Mouse (Mus musculus) midbrain, embryonic 12.5 days (tissue): ENCODE results near the gene Evpl. TPM values are rescaled to one million over a fixed set of nuclear protein-coding genes. Genes with fewer than 3 reads are reported as not detected.
"Not testable (repeated sequence)": the region's sequence is repeated elsewhere in the genome, so short reads cannot be mapped to it uniquely, and the experiment has no call there.

ENCODE experiments used
- ATAC-seq: fragments of 200-750 bp; cut with Nextera tagmentation; 2 replicates; pipeline ENCODE4 v1.8.0; 2017; ENCODE audit warnings: low read depth, moderate TSS enrichment, moderate library complexity; ENCODE audit not compliant: low FRiP score
- H3K27ac ChIP-seq: fragments of 300-500 bp; sonication (generic); replicated peaks from 2 replicates; pipeline ENCODE4 v1.5.1; 2016; ENCODE audit warnings: mild to moderate bottlenecking
- H3K27me3 ChIP-seq: fragments of 300-500 bp; sonication (generic); 2 replicates; pipeline ENCODE4 v1.6.1; 2016; ENCODE audit warnings: mild to moderate bottlenecking
- H3K36me3 ChIP-seq: fragments of 300-500 bp; sonication (generic); 2 replicates; pipeline ENCODE4 v1.6.1; 2016
- H3K4me1 ChIP-seq: fragments of 300-500 bp; sonication (generic); 2 replicates; pipeline ENCODE4 v1.6.1; 2016
- H3K4me2 ChIP-seq: fragments of 300-500 bp; sonication (generic); replicated peaks from 2 replicates; pipeline ENCODE4 v1.6.1; 2016; ENCODE audit warnings: mild to moderate bottlenecking, moderate library complexity
- H3K4me3 ChIP-seq: fragments of 300-500 bp; sonication (generic); 2 replicates; pipeline ENCODE4 v1.5.1; 2016; ENCODE audit warnings: mild to moderate bottlenecking
- H3K9ac ChIP-seq: fragments of 300-500 bp; sonication (generic); replicated peaks from 2 replicates; pipeline ENCODE4 v1.6.1; 2016; ENCODE audit warnings: mild to moderate bottlenecking, moderate library complexity
- H3K9me3 ChIP-seq: fragments of 300-500 bp; sonication (generic); 2 replicates; pipeline ENCODE4 v1.6.1; 2016; ENCODE audit warnings: mild to moderate bottlenecking
- WGBS: fragments of 180-500 bp; shearing (Covaris S2); methylation state at CpG from one replicate; pipeline ENCODE4 v1.1.7; 2016; 5-methylcytosine and 5-hydroxymethylcytosine counted together
- polyA plus RNA-seq: library from polyadenylated mRNA; unstranded; fragments of >200 nt; fragmentation: Nextera tagmentation; extraction: Ambion mirVana; gene quantifications from 2 replicates; pipeline ENCODE4 v1.2.1, GENCODE M21; 2016

Evpl gene
- polyA plus RNA-seq = 0.75 and 1.1 TPM in 2 replicates

DNA sequence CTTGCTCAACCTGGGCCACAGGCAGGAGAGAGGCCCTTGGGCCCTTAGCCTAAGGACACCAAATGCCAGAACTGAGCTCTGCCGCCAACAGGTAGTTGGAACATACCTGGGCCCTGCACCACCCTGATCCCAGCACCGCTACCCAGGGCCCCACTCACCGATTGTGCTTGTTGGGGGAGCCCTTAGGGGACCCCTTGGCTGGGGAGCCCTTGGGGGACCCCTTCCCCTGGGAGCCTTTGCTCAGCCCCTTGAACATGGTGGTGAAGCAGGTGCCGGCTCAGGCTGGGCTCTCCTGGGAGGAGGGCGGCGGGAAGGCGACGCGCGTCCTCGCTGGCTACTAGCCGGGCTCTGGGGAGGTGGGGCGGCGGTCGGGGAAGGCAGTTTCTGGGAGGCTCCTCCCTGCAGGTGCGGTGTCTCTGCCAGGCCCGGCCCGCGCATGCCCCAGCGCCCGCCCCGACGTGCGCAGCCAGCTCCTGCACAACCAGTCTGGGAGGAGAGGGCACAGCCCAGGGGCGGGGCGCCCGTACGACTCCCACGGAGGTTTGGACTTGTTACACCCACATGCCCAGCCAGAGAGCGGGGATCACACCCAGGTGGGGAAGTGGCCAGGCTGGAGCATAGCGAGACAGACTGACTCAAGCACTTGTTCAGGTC lies at the start of gene Evpl:
Gene Evpl (minus strand): TSS at position 336 of the 654 bp plus-strand sequence.
- H3K4me2 ChIP-seq = peak within 1 kb of the TSS; percentile 13; the same call in 1 of the 2 replicates

DNA sequence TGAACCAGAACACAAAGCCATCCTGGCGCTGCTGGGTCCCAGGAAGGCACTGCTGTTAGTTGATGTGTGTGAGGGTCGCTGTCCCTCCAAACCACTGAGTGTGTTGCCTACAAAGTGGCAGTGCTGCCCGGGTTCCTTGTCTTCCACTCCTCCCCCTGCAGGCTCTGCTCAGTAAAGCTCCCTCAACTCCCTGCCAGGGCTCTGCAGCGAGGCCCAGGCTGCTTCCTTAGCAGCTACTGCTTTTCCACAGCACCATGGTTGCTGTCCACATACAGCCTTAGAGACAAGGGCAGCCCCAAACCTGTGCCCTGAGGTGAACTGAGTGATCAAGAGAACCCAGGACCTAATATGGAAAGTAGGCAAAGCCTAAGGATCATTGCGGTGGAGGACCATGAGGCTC lies 49.5 kb upstream of the Evpl start:
- Histone ChIP-seq H3K36me3 (peaks cover 47% of the 10 kb centered on the region), H3K9me3 (no peaks in the 10 kb centered on the region), H3K27ac (no peak overlapping the region), H3K4me2 (no peak overlapping the region), H3K27me3 (peaks cover 38% of the 10 kb centered on the region), H3K4me1 (no peaks in the 10 kb centered on the region), H3K9ac (no peak overlapping the region), H3K4me3 (no peak overlapping the region)
- no peak for ATAC-seq
- WGBS = 75% methylated on average over 5 of the region's 5 CpGs

More for the DNA sequence above, at the start of gene Evpl:
- 12% methylated on average over 31 of the region's 31 CpGs for WGBS
- peaks cover 47% of the 10 kb centered on the region for H3K27me3 ChIP-seq
- no peaks in the 10 kb centered on the region for H3K9me3 ChIP-seq
- H3K9ac ChIP-seq = no peak within 1 kb of the TSS
- no peaks in the 10 kb centered on the region for H3K36me3 ChIP-seq
- H3K27ac ChIP-seq = no peak within 1 kb of the TSS
- 0 out of 2 replicates have a peak within 1 kb of the TSS, but pooled peaks have one; percentile 5 for H3K4me3 ChIP-seq
- no peak for ATAC-seq
- peaks cover 18% of the 10 kb centered on the region; the same call in 1 of the 2 replicates for H3K4me1 ChIP-seq

DNA sequence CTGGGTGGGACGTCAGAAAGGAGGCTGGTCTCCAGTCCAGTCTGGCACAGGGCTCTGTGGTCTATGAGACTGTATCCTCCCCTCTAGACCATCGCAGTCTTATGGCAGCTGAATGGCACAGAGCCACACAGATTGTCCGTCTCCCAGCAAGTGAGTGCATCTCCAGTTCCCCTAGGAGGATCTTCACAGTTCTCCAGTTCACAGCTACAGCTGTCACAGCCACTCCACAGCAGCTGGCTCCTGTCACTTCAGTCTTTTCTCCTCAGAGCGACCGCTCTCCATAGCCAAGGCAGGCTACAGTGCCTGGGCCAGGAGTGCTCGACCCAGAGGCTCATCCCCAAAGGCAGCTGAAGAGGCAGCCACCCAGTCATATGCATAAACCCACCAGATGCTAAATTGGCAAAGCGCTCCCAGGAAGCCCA lies 47.9 kb upstream of the Evpl start:
- Histone ChIP-seq H3K4me2 (no peak overlapping the region), H3K27me3 (peaks cover 54% of the 10 kb centered on the region), H3K4me1 (peaks cover 12% of the 10 kb centered on the region; the same call in 1 of the 2 replicates), H3K9me3 (no peaks in the 10 kb centered on the region), H3K27ac (no peak overlapping the region), H3K4me3 (no peak overlapping the region), H3K36me3 (peaks cover 35% of the 10 kb centered on the region), H3K9ac (no peak overlapping the region)
- WGBS = 73% methylated on average over 7 of the region's 7 CpGs
- no peak for ATAC-seq

DNA sequence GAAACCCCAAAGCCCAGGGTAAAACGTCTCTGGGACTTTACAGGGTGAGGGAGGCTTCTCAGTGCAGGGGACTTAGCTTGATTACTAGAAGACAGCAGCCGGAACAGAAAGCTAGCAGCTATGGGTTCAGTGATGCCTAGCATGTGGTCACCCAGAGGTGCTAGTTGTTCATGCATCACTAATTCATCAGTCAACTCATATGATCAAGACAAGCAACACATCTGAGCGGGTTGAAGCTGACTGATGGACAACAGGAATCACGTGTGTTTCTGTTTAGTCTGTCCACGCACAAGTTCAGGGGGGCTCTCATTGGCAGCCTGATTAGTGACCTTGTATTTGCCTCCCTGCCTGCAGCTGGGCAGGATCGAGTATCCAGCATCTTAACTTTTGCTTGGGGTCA lies 46.1 kb upstream of the Evpl start:
- H3K36me3 ChIP-seq = peaks cover 17% of the 10 kb centered on the region
- H3K4me3 ChIP-seq = no peak overlapping the region
- no peaks in the 10 kb centered on the region for H3K9me3 ChIP-seq
- WGBS = 66% methylated on average over 6 of the region's 6 CpGs
- no peak overlapping the region for H3K27ac ChIP-seq
- H3K27me3 ChIP-seq = peaks cover 66% of the 10 kb centered on the region
- ATAC-seq = no peak
- H3K4me1 ChIP-seq = peaks cover 12% of the 10 kb centered on the region; the same call in 1 of the 2 replicates
- no peak overlapping the region for H3K9ac ChIP-seq
- no peak overlapping the region for H3K4me2 ChIP-seq

DNA sequence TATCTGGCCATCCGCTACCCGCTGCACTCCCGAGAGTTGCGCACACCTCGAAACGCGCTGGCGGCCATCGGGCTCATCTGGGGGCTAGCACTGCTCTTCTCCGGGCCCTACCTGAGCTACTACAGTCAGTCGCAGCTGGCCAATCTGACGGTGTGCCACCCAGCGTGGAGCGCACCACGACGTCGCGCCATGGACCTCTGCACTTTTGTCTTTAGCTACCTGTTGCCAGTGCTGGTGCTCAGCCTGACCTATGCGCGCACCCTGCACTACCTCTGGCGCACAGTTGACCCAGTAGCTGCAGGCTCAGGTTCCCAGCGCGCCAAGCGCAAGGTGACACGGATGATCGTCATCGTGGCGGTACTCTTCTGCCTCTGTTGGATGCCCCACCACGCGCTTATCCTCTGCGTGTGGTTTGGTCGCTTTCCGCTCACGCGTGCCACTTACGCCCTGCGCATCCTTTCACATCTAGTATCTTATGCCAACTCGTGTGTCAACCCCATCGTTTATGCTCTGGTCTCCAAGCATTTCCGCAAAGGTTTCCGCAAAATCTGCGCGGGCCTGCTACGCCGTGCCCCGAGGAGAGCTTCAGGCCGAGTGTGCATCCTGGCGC lies 45.1 kb upstream of the Evpl start:
- Histone ChIP-seq H3K9me3 (no peaks in the 10 kb centered on the region), H3K9ac (no peak overlapping the region), H3K36me3 (peaks cover 7% of the 10 kb centered on the region), H3K27ac (no peak overlapping the region), H3K4me3 (no peak overlapping the region), H3K27me3 (peaks cover 66% of the 10 kb centered on the region), H3K4me2 (no peak overlapping the region), H3K4me1 (peaks cover 12% of the 10 kb centered on the region; the same call in 1 of the 2 replicates)
- no peak for ATAC-seq
- WGBS = 10% methylated on average over 48 of the region's 48 CpGs

DNA sequence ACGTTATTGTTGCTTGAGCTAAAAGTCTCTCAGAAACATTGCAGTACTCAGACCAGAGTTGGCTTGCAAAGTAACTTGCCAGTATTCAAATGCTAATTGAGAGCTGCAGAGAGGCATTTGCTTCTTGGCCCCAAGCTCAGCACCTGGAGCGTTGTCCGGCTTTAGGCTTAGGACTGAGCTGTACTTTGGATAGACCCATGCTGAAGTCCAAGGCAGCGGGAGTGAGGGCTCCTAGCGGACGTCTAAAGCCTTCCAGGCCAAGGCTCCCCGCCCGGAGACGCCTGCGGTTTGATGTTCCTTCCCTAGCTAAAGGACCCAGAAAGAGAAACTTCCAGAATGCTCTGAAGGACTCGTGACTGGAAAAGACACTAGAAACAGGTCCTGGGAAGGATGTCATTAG lies 44.2 kb upstream of the Evpl start:
- no peak overlapping the region for H3K27ac ChIP-seq
- H3K4me2 ChIP-seq = 0 out of 2 replicates have a peak overlapping the region, but pooled peaks have one; percentile 48
- no peak overlapping the region for H3K9ac ChIP-seq
- H3K36me3 ChIP-seq = no peaks in the 10 kb centered on the region
- peak overlapping the region; percentile 33; the same call in 1 of the 2 replicates for H3K4me3 ChIP-seq
- H3K9me3 ChIP-seq = no peaks in the 10 kb centered on the region
- no peak for ATAC-seq
- H3K27me3 ChIP-seq = peaks cover 66% of the 10 kb centered on the region
- peaks cover 12% of the 10 kb centered on the region; the same call in 1 of the 2 replicates for H3K4me1 ChIP-seq
- WGBS = under 1% methylated on average over 11 of the region's 11 CpGs

DNA sequence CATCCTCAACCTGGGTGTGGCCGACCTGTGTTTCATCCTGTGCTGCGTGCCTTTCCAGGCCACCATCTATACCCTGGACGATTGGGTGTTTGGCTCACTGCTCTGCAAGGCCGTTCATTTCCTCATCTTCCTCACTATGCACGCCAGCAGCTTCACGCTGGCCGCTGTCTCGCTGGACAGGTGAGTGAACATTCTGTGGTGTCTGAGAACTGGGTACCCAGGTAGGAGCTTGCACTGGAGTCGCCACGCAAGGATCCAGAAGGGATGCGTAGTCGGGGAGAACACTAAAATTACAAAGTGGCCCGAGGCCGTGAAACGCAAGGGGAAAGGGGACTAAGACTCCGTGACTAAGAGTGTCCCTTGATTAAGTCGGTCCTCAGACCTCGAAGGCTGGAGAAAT lies 43.8 kb upstream of the Evpl start:
- H3K27me3 ChIP-seq = peaks cover 66% of the 10 kb centered on the region
- no peak overlapping the region for H3K27ac ChIP-seq
- peak overlapping the region; percentile 39; the same call in 1 of the 2 replicates for H3K9ac ChIP-seq
- 3% methylated on average over 18 of the region's 18 CpGs for WGBS
- no peaks in the 10 kb centered on the region for H3K9me3 ChIP-seq
- peak overlapping the region; percentile 33 for H3K4me3 ChIP-seq
- H3K4me1 ChIP-seq = peaks cover 12% of the 10 kb centered on the region; the same call in 1 of the 2 replicates
- peak overlapping the region; percentile 48 for H3K4me2 ChIP-seq
- no peaks in the 10 kb centered on the region for H3K36me3 ChIP-seq
- no peak for ATAC-seq

DNA sequence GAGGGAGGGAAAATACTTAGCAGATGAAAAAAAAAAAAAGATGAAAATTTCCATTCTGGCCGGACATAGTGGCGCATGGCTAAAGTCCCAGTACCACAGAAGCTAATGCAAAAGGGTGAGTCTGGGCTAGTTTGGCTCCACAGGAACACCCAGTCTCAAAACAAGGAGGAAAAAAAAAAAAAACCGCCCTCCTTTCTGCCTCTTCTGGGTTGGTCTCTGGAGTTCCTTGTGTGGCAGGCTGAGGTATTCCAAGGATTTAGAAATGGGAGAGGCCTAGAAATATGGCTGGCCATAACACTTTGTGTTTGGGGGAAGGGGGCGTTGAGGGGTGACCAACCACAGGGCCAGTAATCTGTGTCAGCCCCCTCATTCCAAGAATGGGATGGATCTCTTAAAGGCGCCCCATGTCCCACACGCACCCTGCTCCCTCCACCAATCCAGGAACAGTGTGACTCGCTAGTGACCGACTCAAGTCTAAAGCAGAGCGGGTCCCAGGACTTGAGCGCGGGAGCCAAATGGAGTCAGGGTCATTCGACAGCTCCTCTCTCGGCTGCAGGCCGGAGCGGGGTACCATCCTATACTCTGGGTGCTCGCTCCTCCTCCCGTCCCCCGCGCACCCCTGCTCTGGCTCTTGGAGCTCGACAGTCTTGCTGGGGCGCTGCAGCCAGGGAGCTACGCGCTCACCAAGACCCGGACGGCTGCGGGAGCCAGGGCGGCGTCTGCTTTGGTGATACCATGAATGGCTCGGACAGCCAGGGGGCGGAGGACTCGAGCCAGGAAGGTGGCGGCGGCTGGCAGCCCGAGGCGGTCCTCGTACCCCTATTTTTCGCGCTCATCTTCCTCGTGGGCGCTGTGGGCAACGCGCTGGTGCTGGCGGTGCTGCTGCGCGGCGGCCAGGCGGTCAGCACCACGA lies 43.1 kb upstream of the Evpl start, which contains the start of gene Galr2:
Gene Galr2 (plus strand): TSS at position 189 of the 913 bp plus-strand sequence.
- Histone ChIP-seq H3K36me3 (no peaks in the 10 kb centered on the region), H3K27ac (no peak within 1 kb of the TSS), H3K27me3 (peaks cover 64% of the 10 kb centered on the region), H3K9ac (peak within 1 kb of the TSS; percentile 39; the same call in 1 of the 2 replicates), H3K9me3 (no peaks in the 10 kb centered on the region), H3K4me1 (peaks cover 12% of the 10 kb centered on the region; the same call in 1 of the 2 replicates), H3K4me3 (peak within 1 kb of the TSS; percentile 33), H3K4me2 (peak within 1 kb of the TSS; percentile 48)
- ATAC-seq = no peak
- WGBS = 6% methylated on average over 46 of the region's 48 CpGs

DNA sequence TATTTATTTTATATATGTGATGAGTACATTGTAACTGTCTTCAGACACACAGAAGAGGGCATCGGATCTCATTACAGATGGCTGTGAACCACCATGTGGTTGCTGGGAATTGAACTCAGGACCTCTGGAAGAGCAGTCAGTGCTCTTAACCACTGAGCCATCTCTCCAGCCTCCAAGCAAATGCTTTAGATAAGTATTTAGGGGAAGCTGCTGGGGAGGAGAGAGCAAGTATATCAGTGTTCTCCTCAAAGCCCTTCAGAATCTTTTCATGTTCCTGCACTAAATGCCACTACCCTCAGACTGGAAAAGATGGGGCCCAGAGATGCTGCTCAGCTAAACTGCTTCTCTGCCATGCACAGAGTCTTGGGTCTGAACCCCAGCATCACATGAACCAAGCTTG lies 39.3 kb upstream of the Evpl start:
- H3K36me3 ChIP-seq, H3K4me3 ChIP-seq, H3K27ac ChIP-seq, ATAC-seq, H3K4me2 ChIP-seq, H3K9me3 ChIP-seq, H3K9ac ChIP-seq: not testable (repeated sequence)
- H3K4me1 ChIP-seq = peaks cover 30% of the 10 kb centered on the region
- H3K27me3 ChIP-seq = peaks cover 26% of the 10 kb centered on the region
- 97% methylated on average over 1 of the region's 1 CpGs for whole genome bisulfite sequencing

DNA sequence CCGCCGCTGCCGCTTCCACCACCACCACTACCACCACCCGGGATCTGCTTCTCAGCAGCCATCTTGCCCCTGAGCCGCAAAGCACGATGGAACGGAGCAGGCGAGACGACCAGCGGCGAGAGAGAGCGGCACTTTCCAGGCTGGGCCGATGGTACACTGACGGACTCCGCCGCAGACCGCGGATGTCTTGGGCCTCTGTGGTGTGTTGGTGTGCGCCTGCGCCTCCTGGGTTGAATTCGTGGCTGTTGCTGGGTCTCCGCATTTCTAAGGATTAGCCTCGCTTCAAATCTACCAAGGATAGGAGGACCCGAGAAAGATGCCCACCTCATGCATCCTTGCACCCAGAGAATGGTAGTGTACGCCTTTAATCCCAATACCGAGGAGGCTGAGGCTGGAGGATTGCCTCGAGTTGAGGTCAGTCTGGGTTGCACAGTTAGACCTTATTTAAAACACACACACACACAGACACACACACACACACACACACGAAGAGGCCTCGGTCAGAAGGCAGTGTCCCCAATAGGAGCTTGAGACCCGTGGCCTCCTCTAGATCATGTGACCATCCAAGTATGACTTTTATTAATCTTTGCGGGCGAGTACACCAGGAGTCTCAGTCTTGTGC lies 36.3 kb upstream of the Evpl start, which contains the start of gene Srp68:
Gene Srp68 (minus strand): TSS at position 173 of the 622 bp plus-strand sequence.
- H3K27me3 ChIP-seq = no peaks in the 10 kb centered on the region
- H3K27ac ChIP-seq = peak within 1 kb of the TSS; percentile 88
- 4% methylated on average over 32 of the region's 32 CpGs for WGBS
- H3K36me3 ChIP-seq = peaks cover 22% of the 10 kb centered on the region
- peak within 1 kb of the TSS; percentile 88 for H3K4me3 ChIP-seq
- ATAC-seq = peak; percentile 98
- H3K9ac ChIP-seq = peak within 1 kb of the TSS; percentile 81
- no peaks in the 10 kb centered on the region for H3K9me3 ChIP-seq
- peaks cover 24% of the 10 kb centered on the region for H3K4me1 ChIP-seq
- H3K4me2 ChIP-seq = peak within 1 kb of the TSS; percentile 98

DNA sequence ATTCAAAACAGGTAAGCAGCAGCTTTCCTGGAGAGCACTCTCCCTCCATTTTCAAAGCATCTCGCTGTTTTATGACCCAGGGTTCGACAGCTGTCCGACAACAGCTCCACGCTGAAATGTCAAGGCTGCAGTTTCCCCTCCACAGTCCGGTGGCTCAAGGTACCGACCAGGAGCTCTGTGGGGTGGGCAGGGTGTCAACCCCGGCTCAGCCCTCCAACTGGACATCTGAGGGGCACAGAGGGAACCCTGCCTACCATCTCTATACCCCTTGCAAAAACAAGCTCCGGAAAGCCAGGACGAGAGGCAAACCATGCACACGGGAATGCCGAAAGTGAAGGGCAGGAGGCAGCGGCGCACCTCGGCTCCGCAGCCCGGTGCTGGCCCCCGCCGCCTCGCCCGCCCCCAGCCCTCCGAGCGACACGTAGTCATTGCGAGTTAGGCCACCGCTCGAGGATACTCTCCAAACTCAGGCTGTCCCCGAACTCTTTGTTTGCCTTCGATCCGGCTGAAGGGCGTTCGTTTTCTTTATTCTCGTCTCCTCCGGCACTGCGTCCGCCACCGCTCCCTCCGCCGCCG lies 35.7 kb upstream of the Evpl start:
- Histone ChIP-seq H3K4me2 (peak overlapping the region; percentile 98), H3K4me3 (peak overlapping the region; percentile 88), H3K4me1 (peaks cover 24% of the 10 kb centered on the region), H3K9me3 (no peaks in the 10 kb centered on the region), H3K27me3 (no peaks in the 10 kb centered on the region), H3K9ac (peak overlapping the region; percentile 81), H3K27ac (peak overlapping the region; percentile 88), H3K36me3 (peaks cover 27% of the 10 kb centered on the region)
- under 1% methylated on average over 39 of the region's 39 CpGs for WGBS
- peak; percentile 48; the same call in 1 of the 2 replicates for ATAC-seq
